Mouse (Mus musculus): ENCODE data around the gene 1810043G02Rik.
A peak's percentile ranks its signal among the peaks of the same experiment; 100 is the strongest.
"Not testable (repeated sequence)": the region's sequence is repeated elsewhere in the genome, so short reads cannot be mapped to it uniquely, and the experiment has no call there.

Gene 1810043G02Rik

GRCm38 (mm10) chr10:77978351-77979350, at the start of gene 1810043G02Rik:
TSS of gene 1810043G02Rik (plus strand) at chr10:77978524.
- DNase-seq: peak; percentile 99

GRCm38 (mm10) chr10:77939685-77940084, 38.6 kb upstream of the 1810043G02Rik start:
- no peak for DNase-seq

GRCm38 (mm10) chr10:77950468-77950867, 27.9 kb upstream of the 1810043G02Rik start:
- DNase-seq: not testable (repeated sequence)

- DNase-seq: no peak
Observed at GRCm38 (mm10) chr10:77962725-77963124, 15.6 kb upstream of the 1810043G02Rik start.

- no peak for DNase-seq
Observed at GRCm38 (mm10) chr10:77963971-77964370, 14.4 kb upstream of the 1810043G02Rik start.

- DNase-seq: peak; percentile 82
Observed at GRCm38 (mm10) chr10:77969274-77969972, 8.9 kb upstream of the 1810043G02Rik start.

- DNase-seq: no peak
Observed at GRCm38 (mm10) chr10:77969973-77970325, 8.4 kb upstream of the 1810043G02Rik start.

GRCm38 (mm10) chr10:77970481-77970880, 7.8 kb upstream of the 1810043G02Rik start, which contains the start of gene Trpm2:
TSS of gene Trpm2 (minus strand) at chr10:77970563.
- DNase-seq: no peak

GRCm38 (mm10) chr10:77971191-77971590, 7.1 kb upstream of the 1810043G02Rik start:
- no peak for DNase-seq

GRCm38 (mm10) chr10:77971709-77972553, 6.4 kb upstream of the 1810043G02Rik start:
- no peak for DNase-seq

GRCm38 (mm10) chr10:77974323-77974722, 4.0 kb upstream of the 1810043G02Rik start:
- DNase-seq: no peak

- DNase-seq: no peak
Observed at GRCm38 (mm10) chr10:77974811-77975210, 3.5 kb upstream of the 1810043G02Rik start.

- no peak for DNase-seq
Observed at GRCm38 (mm10) chr10:77975653-77976052, 2.7 kb upstream of the 1810043G02Rik start.

GRCm38 (mm10) chr10:77976458-77977150, 1.7 kb upstream of the 1810043G02Rik start:
- DNase-seq: no peak

- DNase-seq: peak; percentile 75
Observed at GRCm38 (mm10) chr10:77984660-77985059, 6.3 kb downstream of the 1810043G02Rik start.

- no peak for DNase-seq
Observed at GRCm38 (mm10) chr10:77985775-77986174, 7.5 kb downstream of the 1810043G02Rik start.

GRCm38 (mm10) chr10:77995639-77996038, 17.3 kb downstream of the 1810043G02Rik start:
- DNase-seq: no peak

- DNase-seq: no peak
Observed at GRCm38 (mm10) chr10:78000200-78000599, 21.9 kb downstream of the 1810043G02Rik start.

GRCm38 (mm10) chr10:78001796-78002195, 23.5 kb downstream of the 1810043G02Rik start:
- DNase-seq: no peak

- DNase-seq: no peak
Observed at GRCm38 (mm10) chr10:78002316-78002715, 24.0 kb downstream of the 1810043G02Rik start.

- DNase-seq: no peak
Observed at GRCm38 (mm10) chr10:78004479-78005100, 26.3 kb downstream of the 1810043G02Rik start.
